Mouse (Mus musculus): ENCODE measurements around the gene Lce1h. TPM values are rescaled to one million over a fixed set of nuclear protein-coding genes. Genes with fewer than 3 reads are reported as not detected.

The Lce1h gene
- total RNA-seq (2023; ENCODE audit: inconsistent age): not detected in 4 replicates

GRCm38 (mm10) chr3:92764965-92765364 lies at the start of gene Lce1h:
Gene Lce1h, minus strand, starts transcription at chr3:92765065.

GRCm38 (mm10) chr3:92807791-92808190 lies 42.9 kb upstream of the Lce1h start, which contains the start of gene Lce1k:
Gene Lce1k, minus strand, starts transcription at chr3:92807891.

GRCm38 (mm10) chr3:92790414-92790813 lies 25.5 kb upstream of the Lce1h start, which contains the start of gene Lce1j:
Gene Lce1j, minus strand, starts transcription at chr3:92790514.

GRCm38 (mm10) chr3:92778799-92779198 lies 13.9 kb upstream of the Lce1h start, which contains the start of gene Lce1i:
Gene Lce1i, minus strand, starts transcription at chr3:92778899.

GRCm38 (mm10) chr3:92752238-92752637 lies 12.6 kb downstream of the Lce1h start, which contains the start of gene Lce1g:
Gene Lce1g, minus strand, starts transcription at chr3:92752338.

GRCm38 (mm10) chr3:92738996-92739395 lies 25.9 kb downstream of the Lce1h start, which contains the start of gene Gm38119:
Gene Gm38119, minus strand, starts transcription at chr3:92739096.

GRCm38 (mm10) chr3:92720250-92720649 lies 44.6 kb downstream of the Lce1h start, which contains the start of gene Lce1f:
Gene Lce1f, minus strand, starts transcription at chr3:92720350.

Other genes with a start within 250 kb of the Lce1h start
- not detected in 4 replicates for gene 2310046K23Rik, start 230.6 kb downstream of the Lce1h start, total RNA-seq (2023; ENCODE audit: inconsistent age)
- not detected in 4 replicates for gene Ivl, start 191.3 kb downstream of the Lce1h start, total RNA-seq (2023; ENCODE audit: inconsistent age)
- not detected in 4 replicates for gene Smcp, start 176.1 kb downstream of the Lce1h start, total RNA-seq (2023; ENCODE audit: inconsistent age)
- gene 2210017I01Rik, start 157.6 kb downstream of the Lce1h start, total RNA-seq (2023; ENCODE audit: inconsistent age): not detected in 4 replicates
- not detected in 4 replicates for gene Lce6a, start 143.4 kb downstream of the Lce1h start, total RNA-seq (2023; ENCODE audit: inconsistent age)
- not detected in 4 replicates for gene Lce1a1, start 116.8 kb downstream of the Lce1h start, total RNA-seq (2023; ENCODE audit: inconsistent age)
- not detected in 4 replicates for gene Lce1b, start 108.1 kb downstream of the Lce1h start, total RNA-seq (2023; ENCODE audit: inconsistent age)
- gene Lce1a2, start 94.8 kb downstream of the Lce1h start, total RNA-seq (2023; ENCODE audit: inconsistent age): not detected in 4 replicates
- gene Lce1c, start 85.8 kb downstream of the Lce1h start, total RNA-seq (2023; ENCODE audit: inconsistent age): not detected in 4 replicates
- gene Lce1d, start 77.9 kb downstream of the Lce1h start, total RNA-seq (2023; ENCODE audit: inconsistent age): not detected in 4 replicates
- gene Lce1e, start 56.0 kb downstream of the Lce1h start, total RNA-seq (2023; ENCODE audit: inconsistent age): not detected in 4 replicates
- gene Lce1f, start 44.7 kb downstream of the Lce1h start, total RNA-seq (2023; ENCODE audit: inconsistent age): not detected in 4 replicates
- gene Gm38119, start 26.0 kb downstream of the Lce1h start, total RNA-seq (2023; ENCODE audit: inconsistent age): not detected in 4 replicates
- gene Lce1g, start 12.7 kb downstream of the Lce1h start, total RNA-seq (2023; ENCODE audit: inconsistent age): not detected in 4 replicates
- gene Lce1i, start 13.8 kb upstream of the Lce1h start, total RNA-seq (2023; ENCODE audit: inconsistent age): not detected in 4 replicates
- not detected in 4 replicates for gene Lce1j, start 25.4 kb upstream of the Lce1h start, total RNA-seq (2023; ENCODE audit: inconsistent age)
- gene Lce1k, start 42.8 kb upstream of the Lce1h start, total RNA-seq (2023; ENCODE audit: inconsistent age): not detected in 4 replicates
- gene Kprp, start 62.2 kb upstream of the Lce1h start, total RNA-seq (2023; ENCODE audit: inconsistent age): not detected in 4 replicates
- gene Lce1l, start 86.2 kb upstream of the Lce1h start, total RNA-seq (2023; ENCODE audit: inconsistent age): not detected in 4 replicates
- gene 2310050C09Rik, start 105.2 kb upstream of the Lce1h start, total RNA-seq (2023; ENCODE audit: inconsistent age): not detected in 4 replicates
- gene Lce3a, start 161.2 kb upstream of the Lce1h start, total RNA-seq (2023; ENCODE audit: inconsistent age): not detected in 4 replicates
- not detected in 4 replicates for gene Lce3b, start 167.9 kb upstream of the Lce1h start, total RNA-seq (2023; ENCODE audit: inconsistent age)
- not detected in 4 replicates for gene Lce3c, start 179.4 kb upstream of the Lce1h start, total RNA-seq (2023; ENCODE audit: inconsistent age)
- not detected in 4 replicates for gene Lce3d, start 192.3 kb upstream of the Lce1h start, total RNA-seq (2023; ENCODE audit: inconsistent age)
- not detected in 4 replicates for gene Lce3e, start 202.0 kb upstream of the Lce1h start, total RNA-seq (2023; ENCODE audit: inconsistent age)
- gene Lce3f, start 227.2 kb upstream of the Lce1h start, total RNA-seq (2023; ENCODE audit: inconsistent age): not detected in 4 replicates

All from B cell, adult (primary cell).